Mouse (Mus musculus) liver, postnatal 0 days (tissue): ENCODE measurements around the gene Tapbpl.

Experiments used
- CTCF ChIP-seq: sonication (generic); IDR thresholded peaks from 2 replicates; pipeline ENCODE4 v1.5.1; 2016; ENCODE audit warnings: antibody characterized with exemption, low read depth
- EP300 ChIP-seq: IDR thresholded peaks from 2 replicates; pipeline ENCODE4 v1.6.1; 2016; ENCODE audit warnings: antibody characterized with exemption, low read depth, mild to moderate bottlenecking

DNA sequence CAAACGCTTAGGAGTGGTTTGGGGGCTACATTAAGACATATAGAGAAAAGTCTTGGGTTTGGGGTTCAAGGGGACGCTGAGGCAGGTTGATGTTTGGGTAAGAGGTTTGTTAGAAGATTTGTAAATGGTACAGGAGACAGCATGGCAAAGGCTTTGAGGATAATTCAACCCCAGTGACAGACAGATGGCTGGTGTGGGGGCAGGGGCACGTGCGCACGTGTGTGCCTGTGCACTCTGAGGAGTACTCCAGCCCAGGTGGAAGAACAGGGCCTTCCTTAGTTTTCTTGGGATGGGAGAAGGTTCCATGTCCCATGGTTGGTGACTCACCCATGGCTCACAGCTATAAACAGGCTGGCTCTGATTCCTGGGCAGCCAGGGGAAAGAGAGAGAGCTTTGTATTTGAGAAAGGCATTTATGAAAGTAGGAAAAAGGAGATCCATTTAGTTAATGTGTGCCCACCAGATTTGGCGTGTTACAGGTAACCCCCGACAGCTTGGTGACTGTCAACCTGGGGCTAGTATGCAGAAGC, 23.9 kb upstream of the Tapbpl start:
- TF ChIP-seq CTCF (no peak), EP300 (no peak)
